Mouse (Mus musculus): ENCODE measurements around the gene Hist4h4. TPM values are rescaled to one million over a fixed set of nuclear protein-coding genes. Genes with fewer than 3 reads are reported as not detected.
A peak's percentile ranks its signal among the peaks of the same experiment; 100 is the strongest.

Gene Hist4h4
- polyA plus RNA-seq, 1 experiment from 2014 or later, result 0.46 TPM

DNA sequence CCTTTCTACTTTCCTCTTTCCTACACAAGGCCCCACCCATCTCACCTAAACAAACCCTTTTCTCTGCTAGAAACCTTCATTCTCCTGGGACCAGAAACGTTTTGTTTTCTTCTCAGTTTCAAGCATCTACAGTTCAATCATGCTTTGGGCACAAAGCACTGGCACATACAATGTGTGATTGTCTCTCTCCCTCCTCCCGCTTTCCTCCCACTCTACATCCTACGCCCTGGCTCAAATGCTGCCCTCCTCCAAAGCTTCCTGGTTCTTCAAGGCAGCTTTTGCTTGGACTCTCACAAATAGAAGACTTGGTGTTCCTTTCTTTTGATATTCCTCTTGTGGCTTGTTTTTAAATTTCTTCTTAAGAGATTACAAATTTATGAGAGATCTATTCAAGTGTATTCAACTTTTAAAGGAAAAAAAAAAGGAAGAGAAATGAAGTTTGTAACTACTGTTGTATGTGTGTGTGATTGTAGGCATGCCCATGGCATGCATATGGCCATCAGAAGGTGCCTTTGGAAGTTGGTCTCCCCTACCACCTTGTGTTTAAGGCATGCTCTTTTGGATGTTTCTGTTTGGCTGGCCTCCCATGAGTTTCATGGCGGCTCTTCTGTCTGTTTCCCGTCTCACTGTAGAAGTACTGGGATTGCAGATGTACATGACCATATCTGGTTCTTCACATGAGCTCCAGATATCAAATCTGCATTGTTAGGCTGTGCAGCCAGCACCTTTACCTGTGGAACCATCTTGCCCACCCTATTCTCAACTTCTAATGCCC lies 41.7 kb upstream of the Hist4h4 start:
- H3K36me3 ChIP-seq (replicated peaks; ENCODE audit: control insufficient read depth, insufficient read depth, low read depth, low read length), result no peaks in the 10 kb centered on the region
- no peaks in the 10 kb centered on the region for H3K4me1 ChIP-seq (ENCODE audit: control insufficient read depth, insufficient read depth, low read length)
- no peaks in the 10 kb centered on the region for H3K9me3 ChIP-seq (replicated peaks; ENCODE audit: control insufficient read depth, low read length)
- no peak overlapping the region for H3K27ac ChIP-seq (replicated peaks; ENCODE audit: low read depth, low read length)
- DNase-seq (ENCODE audit: low spot score), result no peak
- no peaks in the 10 kb centered on the region for H3K27me3 ChIP-seq (ENCODE audit: control insufficient read depth, insufficient read depth, low read length)
- H3K9ac ChIP-seq (replicated peaks; ENCODE audit: low read length), result no peak overlapping the region
- WGBS, result 60% methylated on average over 5 of the region's 5 CpGs
- H3K4me3 ChIP-seq (ENCODE audit: low read depth, low read length), result no peak overlapping the region
- no peak overlapping the region for H3K4me2 ChIP-seq (ENCODE audit: low read depth, low read length)
- ATAC-seq (replicated peaks; ENCODE audit: insufficient number of reproducible peaks, low FRiP score, low TSS enrichment, low read depth), result no peak

DNA sequence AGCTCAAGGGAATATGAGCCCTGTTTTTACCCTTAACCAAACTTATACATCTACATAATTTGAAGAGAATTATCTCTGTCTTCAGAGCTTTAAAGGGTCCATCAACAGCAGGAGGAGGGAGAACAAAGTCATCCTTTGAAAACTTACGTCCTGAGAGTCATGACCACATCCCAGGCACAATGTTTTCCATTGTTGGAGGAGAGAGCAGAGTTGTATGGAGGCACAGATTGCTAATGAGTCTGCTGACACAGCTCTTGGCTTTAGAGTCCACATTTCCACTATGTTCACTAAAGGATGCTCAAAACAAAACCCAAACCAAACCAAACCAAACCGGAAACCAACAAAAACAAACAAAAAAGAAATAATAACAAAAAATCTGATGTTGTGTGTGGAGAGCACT lies 40.7 kb upstream of the Hist4h4 start:
- whole genome bisulfite sequencing, result 49% methylated on average over 2 of the region's 2 CpGs
- H3K27me3 ChIP-seq (ENCODE audit: control insufficient read depth, insufficient read depth, low read length), result no peaks in the 10 kb centered on the region
- H3K36me3 ChIP-seq (replicated peaks; ENCODE audit: control insufficient read depth, insufficient read depth, low read depth, low read length), result no peaks in the 10 kb centered on the region
- ATAC-seq (replicated peaks; ENCODE audit: insufficient number of reproducible peaks, low FRiP score, low TSS enrichment, low read depth), result no peak
- no peaks in the 10 kb centered on the region for H3K4me1 ChIP-seq (ENCODE audit: control insufficient read depth, insufficient read depth, low read length)
- H3K4me3 ChIP-seq (ENCODE audit: low read depth, low read length), result no peak overlapping the region
- H3K27ac ChIP-seq (replicated peaks; ENCODE audit: low read depth, low read length), result no peak overlapping the region
- no peaks in the 10 kb centered on the region for H3K9me3 ChIP-seq (replicated peaks; ENCODE audit: control insufficient read depth, low read length)
- no peak for DNase-seq (ENCODE audit: low spot score)
- no peak overlapping the region for H3K9ac ChIP-seq (replicated peaks; ENCODE audit: low read length)
- no peak overlapping the region for H3K4me2 ChIP-seq (ENCODE audit: low read depth, low read length)

DNA sequence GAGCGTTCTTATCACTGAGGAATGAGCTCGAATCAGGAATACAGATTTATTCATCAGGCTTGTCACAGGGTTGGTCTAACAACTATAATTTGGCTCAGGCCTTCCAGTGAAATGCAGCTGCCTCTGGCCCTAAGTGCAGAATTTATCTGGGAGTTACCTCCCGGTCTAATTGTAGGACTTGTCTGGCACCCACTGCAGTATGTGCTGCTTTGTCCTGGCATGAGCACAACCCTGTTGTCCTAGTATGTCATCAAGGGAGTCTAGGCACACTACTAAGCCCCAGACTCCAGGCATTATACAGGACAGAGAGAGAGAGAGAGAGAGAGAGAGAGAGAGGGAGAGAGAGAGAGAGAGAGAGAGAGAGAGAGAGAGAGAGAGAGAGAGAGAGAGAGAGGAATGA lies 33.1 kb upstream of the Hist4h4 start:
- Histone ChIP-seq H3K4me2 (ENCODE audit: low read depth, low read length) (no peak overlapping the region), H3K27ac (replicated peaks; ENCODE audit: low read depth, low read length) (no peak overlapping the region), H3K9me3 (replicated peaks; ENCODE audit: control insufficient read depth, low read length) (no peaks in the 10 kb centered on the region), H3K4me3 (ENCODE audit: low read depth, low read length) (no peak overlapping the region), H3K4me1 (ENCODE audit: control insufficient read depth, insufficient read depth, low read length) (no peaks in the 10 kb centered on the region), H3K27me3 (ENCODE audit: control insufficient read depth, insufficient read depth, low read length) (no peaks in the 10 kb centered on the region), H3K36me3 (replicated peaks; ENCODE audit: control insufficient read depth, insufficient read depth, low read depth, low read length) (no peaks in the 10 kb centered on the region), H3K9ac (replicated peaks; ENCODE audit: low read length) (no peak overlapping the region)
- WGBS, result 85% methylated on average over 3 of the region's 3 CpGs
- ATAC-seq (replicated peaks; ENCODE audit: insufficient number of reproducible peaks, low FRiP score, low TSS enrichment, low read depth) (no peak), DNase-seq (ENCODE audit: low spot score) (no peak)

DNA sequence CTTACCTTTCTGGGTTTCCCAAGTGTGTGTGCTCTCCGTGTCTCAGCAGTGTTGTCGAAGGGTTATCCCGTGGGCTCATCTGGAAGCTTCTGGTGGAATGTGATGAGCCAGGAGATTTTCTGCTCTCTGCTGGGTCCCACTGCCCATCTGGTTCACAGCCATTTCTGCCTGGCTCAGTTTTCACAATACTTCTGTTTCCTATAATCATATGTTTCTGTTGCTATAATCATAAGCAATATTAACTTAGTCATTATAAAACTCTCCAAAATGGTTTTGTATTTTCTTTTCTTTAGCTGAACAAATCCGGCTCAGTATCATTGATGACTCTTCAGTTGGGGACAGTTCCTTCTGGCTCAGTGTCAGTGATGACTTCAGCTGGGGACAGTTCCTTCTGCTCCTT lies 31.1 kb upstream of the Hist4h4 start, which contains the start of gene Smco3:
Smco3 (minus strand) TSS at position 101 of the 400 bp plus-strand sequence.
- Histone ChIP-seq H3K4me3 (ENCODE audit: low read depth, low read length) (no peak within 1 kb of the TSS), H3K4me1 (ENCODE audit: control insufficient read depth, insufficient read depth, low read length) (no peaks in the 10 kb centered on the region), H3K27ac (replicated peaks; ENCODE audit: low read depth, low read length) (no peak within 1 kb of the TSS), H3K4me2 (ENCODE audit: low read depth, low read length) (no peak within 1 kb of the TSS), H3K9ac (replicated peaks; ENCODE audit: low read length) (no peak within 1 kb of the TSS), H3K9me3 (replicated peaks; ENCODE audit: control insufficient read depth, low read length) (no peaks in the 10 kb centered on the region), H3K36me3 (replicated peaks; ENCODE audit: control insufficient read depth, insufficient read depth, low read depth, low read length) (no peaks in the 10 kb centered on the region), H3K27me3 (ENCODE audit: control insufficient read depth, insufficient read depth, low read length) (no peaks in the 10 kb centered on the region)
- no peak for DNase-seq (ENCODE audit: low spot score)
- 51% methylated on average over 4 of the region's 4 CpGs for WGBS
- no peak for ATAC-seq (replicated peaks; ENCODE audit: insufficient number of reproducible peaks, low FRiP score, low TSS enrichment, low read depth)

DNA sequence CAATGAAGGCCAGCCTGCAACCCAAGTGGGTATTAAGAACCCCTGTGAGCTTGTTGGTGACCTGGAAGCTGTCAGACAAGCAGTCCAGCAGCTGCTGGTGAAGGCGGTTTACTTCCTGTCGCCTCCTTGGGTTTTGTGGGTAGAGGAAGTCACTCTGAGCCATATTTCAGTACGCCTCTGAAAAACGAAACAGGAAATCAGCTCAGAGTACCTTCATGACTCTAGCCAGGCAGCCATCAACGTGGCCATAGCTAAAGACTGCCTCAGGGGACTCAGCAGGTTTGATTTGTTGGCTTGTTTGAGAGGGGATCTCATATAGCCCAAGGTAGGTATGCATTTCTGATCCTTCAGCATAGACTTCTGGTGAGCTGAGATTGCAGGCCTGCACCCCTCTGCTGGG lies 27.5 kb upstream of the Hist4h4 start:
- H3K9me3 ChIP-seq (replicated peaks; ENCODE audit: control insufficient read depth, low read length), result no peaks in the 10 kb centered on the region
- no peak for ATAC-seq (replicated peaks; ENCODE audit: insufficient number of reproducible peaks, low FRiP score, low TSS enrichment, low read depth)
- no peak overlapping the region for H3K27ac ChIP-seq (replicated peaks; ENCODE audit: low read depth, low read length)
- H3K4me2 ChIP-seq (ENCODE audit: low read depth, low read length), result no peak overlapping the region
- H3K4me3 ChIP-seq (ENCODE audit: low read depth, low read length), result no peak overlapping the region
- H3K36me3 ChIP-seq (replicated peaks; ENCODE audit: control insufficient read depth, insufficient read depth, low read depth, low read length), result no peaks in the 10 kb centered on the region
- no peak overlapping the region for H3K9ac ChIP-seq (replicated peaks; ENCODE audit: low read length)
- H3K4me1 ChIP-seq (ENCODE audit: control insufficient read depth, insufficient read depth, low read length), result no peaks in the 10 kb centered on the region
- 69% methylated on average over 5 of the region's 5 CpGs for WGBS
- DNase-seq (ENCODE audit: low spot score), result no peak
- no peaks in the 10 kb centered on the region for H3K27me3 ChIP-seq (ENCODE audit: control insufficient read depth, insufficient read depth, low read length)

DNA sequence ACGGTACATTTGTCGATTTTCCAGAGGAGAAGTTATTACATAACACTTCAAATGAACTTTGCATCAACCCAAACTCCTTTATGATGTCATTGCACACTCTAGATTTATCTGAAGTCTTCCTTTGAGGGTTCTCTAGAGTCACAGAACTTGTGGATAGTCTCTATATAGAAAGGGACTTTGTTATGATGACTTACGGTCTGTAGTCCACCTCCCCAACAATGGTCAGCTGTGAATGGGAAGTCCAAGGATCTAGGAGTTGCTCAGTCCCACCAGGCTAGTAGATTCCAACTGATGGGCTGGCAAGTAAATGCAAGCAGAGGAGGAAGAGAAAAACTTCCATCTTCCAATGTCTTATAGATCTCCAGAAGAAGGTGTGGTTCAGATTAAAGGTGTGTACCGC lies 24.5 kb upstream of the Hist4h4 start:
- Histone ChIP-seq H3K4me3 (ENCODE audit: low read depth, low read length) (peak overlapping the region; percentile 99), H3K27ac (replicated peaks; ENCODE audit: low read depth, low read length) (no peak overlapping the region), H3K9ac (replicated peaks; ENCODE audit: low read length) (peak overlapping the region; percentile 64), H3K4me1 (ENCODE audit: control insufficient read depth, insufficient read depth, low read length) (no peaks in the 10 kb centered on the region), H3K27me3 (ENCODE audit: control insufficient read depth, insufficient read depth, low read length) (no peaks in the 10 kb centered on the region), H3K4me2 (ENCODE audit: low read depth, low read length) (peak overlapping the region; percentile 52), H3K9me3 (replicated peaks; ENCODE audit: control insufficient read depth, low read length) (no peaks in the 10 kb centered on the region), H3K36me3 (replicated peaks; ENCODE audit: control insufficient read depth, insufficient read depth, low read depth, low read length) (no peaks in the 10 kb centered on the region)
- DNase-seq (ENCODE audit: low spot score) (no peak), ATAC-seq (replicated peaks; ENCODE audit: insufficient number of reproducible peaks, low FRiP score, low TSS enrichment, low read depth) (no peak)
- 30% methylated on average over 4 of the region's 4 CpGs for WGBS

DNA sequence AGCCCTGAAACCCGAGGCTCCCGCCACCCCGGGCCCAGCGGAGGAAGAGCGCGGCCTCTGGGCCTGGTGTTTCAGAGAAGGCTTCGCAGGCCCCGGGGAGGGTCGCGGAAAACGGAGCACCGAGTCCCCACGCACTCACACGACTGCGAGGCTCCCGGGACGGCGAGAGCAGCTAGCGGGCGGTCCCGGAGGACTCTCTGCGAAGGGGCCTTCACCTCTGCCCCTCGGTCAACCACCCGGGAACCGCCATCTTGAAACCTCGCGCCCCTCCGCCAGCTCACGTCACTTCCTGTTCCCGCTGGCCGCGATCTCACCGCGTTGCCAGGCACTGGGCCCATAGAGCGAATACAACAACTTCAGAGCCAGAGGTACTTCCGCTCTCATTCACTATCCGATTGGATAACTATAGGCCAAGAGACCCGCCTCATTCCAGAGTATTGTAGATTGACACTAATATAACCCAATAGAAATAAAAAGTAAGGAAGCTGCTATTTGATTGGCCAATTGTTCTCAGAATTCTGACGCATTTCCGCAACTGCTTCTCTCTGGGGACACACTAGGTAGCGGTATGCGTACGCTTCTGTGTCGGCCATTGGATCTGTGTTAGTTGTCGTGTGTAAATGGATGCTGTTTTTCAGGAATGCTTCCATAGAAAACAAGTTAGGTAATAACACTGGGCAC lies 23.8 kb upstream of the Hist4h4 start, which contains the start of gene Wbp11:
Wbp11 (minus strand) TSS at position 353 of the 681 bp plus-strand sequence.
- Histone ChIP-seq H3K27ac (replicated peaks; ENCODE audit: low read depth, low read length) (peak within 1 kb of the TSS; percentile 43), H3K27me3 (ENCODE audit: control insufficient read depth, insufficient read depth, low read length) (no peaks in the 10 kb centered on the region), H3K9me3 (replicated peaks; ENCODE audit: control insufficient read depth, low read length) (no peaks in the 10 kb centered on the region), H3K36me3 (replicated peaks; ENCODE audit: control insufficient read depth, insufficient read depth, low read depth, low read length) (no peaks in the 10 kb centered on the region), H3K4me2 (ENCODE audit: low read depth, low read length) (peak within 1 kb of the TSS; percentile 52), H3K4me3 (ENCODE audit: low read depth, low read length) (peak within 1 kb of the TSS; percentile 99), H3K9ac (replicated peaks; ENCODE audit: low read length) (peak within 1 kb of the TSS; percentile 98), H3K4me1 (ENCODE audit: control insufficient read depth, insufficient read depth, low read length) (no peaks in the 10 kb centered on the region)
- ATAC-seq (replicated peaks; ENCODE audit: insufficient number of reproducible peaks, low FRiP score, low TSS enrichment, low read depth) (peak; percentile 100), DNase-seq (ENCODE audit: low spot score) (peak; percentile 97)
- 1% methylated on average over 38 of the region's 45 CpGs for WGBS

DNA sequence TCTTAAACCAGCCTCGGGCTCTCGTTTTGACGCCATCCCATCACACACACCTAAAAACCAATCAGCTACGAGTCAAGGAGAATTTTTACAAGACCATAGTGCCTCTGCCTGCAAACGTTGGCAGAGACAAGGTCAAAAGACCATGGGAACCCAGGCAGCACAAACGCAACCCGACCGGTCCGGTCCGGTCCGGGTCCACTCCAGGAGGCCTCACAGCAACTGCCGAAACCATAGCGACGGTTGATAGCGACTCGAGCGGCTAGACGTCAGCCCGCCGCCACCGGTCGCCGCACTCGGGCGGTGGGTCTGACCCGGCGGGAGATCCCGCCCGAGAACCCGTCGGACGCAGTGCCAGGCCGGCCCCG lies 23.3 kb upstream of the Hist4h4 start, which contains the start of gene BC049715:
BC049715 (plus strand) TSS at position 111 of the 365 bp plus-strand sequence.
- H3K9ac ChIP-seq (replicated peaks; ENCODE audit: low read length), result peak within 1 kb of the TSS; percentile 98
- WGBS, result under 1% methylated on average over 34 of the region's 34 CpGs
- H3K9me3 ChIP-seq (replicated peaks; ENCODE audit: control insufficient read depth, low read length), result no peaks in the 10 kb centered on the region
- H3K27me3 ChIP-seq (ENCODE audit: control insufficient read depth, insufficient read depth, low read length), result no peaks in the 10 kb centered on the region
- H3K36me3 ChIP-seq (replicated peaks; ENCODE audit: control insufficient read depth, insufficient read depth, low read depth, low read length), result no peaks in the 10 kb centered on the region; the same call in 1 of the 2 replicates
- peak within 1 kb of the TSS; percentile 99 for H3K4me3 ChIP-seq (ENCODE audit: low read depth, low read length)
- DNase-seq (ENCODE audit: low spot score) (no peak), ATAC-seq (replicated peaks; ENCODE audit: insufficient number of reproducible peaks, low FRiP score, low TSS enrichment, low read depth) (no peak)
- peak within 1 kb of the TSS; percentile 43 for H3K27ac ChIP-seq (replicated peaks; ENCODE audit: low read depth, low read length)
- H3K4me2 ChIP-seq (ENCODE audit: low read depth, low read length), result peak within 1 kb of the TSS; percentile 52
- no peaks in the 10 kb centered on the region for H3K4me1 ChIP-seq (ENCODE audit: control insufficient read depth, insufficient read depth, low read length)

All from embryonic facial prominence, embryonic 11.5 days (tissue).